Mouse (Mus musculus) intestine, embryonic 14.5 days (tissue): ENCODE measurements around the gene Gm4792. TPM values are rescaled to one million over a fixed set of nuclear protein-coding genes. Genes with fewer than 3 reads are reported as not detected.

Source experiments
- ATAC-seq: fragments of 200-750 bp; cut with Nextera tagmentation; replicated peaks from 2 replicates; pipeline ENCODE4 v1.8.0; 2017; ENCODE audit warnings: low read depth, moderate number of reproducible peaks, moderate TSS enrichment, moderate library complexity; ENCODE audit not compliant: low FRiP score, low TSS enrichment
- DNase-seq: peaks from one replicate; pipeline ENCODE4 v3.0.0-alpha.2; 2018; ENCODE audit warnings: low spot score
- H3K27ac ChIP-seq: fragments of 300-500 bp; sonication (generic); 2 replicates; pipeline ENCODE4 v1.5.1; 2014; ENCODE audit warnings: low read depth, mild to moderate bottlenecking, control low read depth
- H3K27me3 ChIP-seq: fragments of 300-500 bp; sonication (generic); replicated peaks from 2 replicates; pipeline ENCODE4 v1.6.1; 2014; ENCODE audit warnings: low read length, control low read depth; ENCODE audit not compliant: control insufficient read depth, insufficient read depth
- H3K36me3 ChIP-seq: fragments of 300-500 bp; sonication (generic); 2 replicates; pipeline ENCODE4 v1.6.1; 2014; ENCODE audit warnings: low read length, control low read depth; ENCODE audit not compliant: control insufficient read depth, insufficient read depth
- H3K4me1 ChIP-seq: fragments of 300-500 bp; sonication (generic); replicated peaks from 2 replicates; pipeline ENCODE4 v1.6.1; 2014; ENCODE audit warnings: low read length, control low read depth, mixed read lengths; ENCODE audit not compliant: control insufficient read depth, insufficient read depth
- H3K4me2 ChIP-seq: fragments of 300-500 bp; sonication (generic); 2 replicates; pipeline ENCODE4 v1.6.1; 2014; ENCODE audit warnings: low read length
- H3K4me3 ChIP-seq: fragments of 300-500 bp; sonication (generic); 2 replicates; pipeline ENCODE4 v1.5.1; 2014; ENCODE audit warnings: low read depth, low read length, control low read depth, mixed read lengths
- H3K9ac ChIP-seq: fragments of 300-500 bp; sonication (generic); 2 replicates; pipeline ENCODE4 v1.6.1; 2014; ENCODE audit warnings: mild to moderate bottlenecking, low read length
- H3K9me3 ChIP-seq: fragments of 300-500 bp; sonication (generic); 2 replicates; pipeline ENCODE4 v1.6.1; 2016; ENCODE audit warnings: low read length, control low read depth; ENCODE audit not compliant: control insufficient read depth
- WGBS: fragments of 180-500 bp; shearing (Covaris S2); extraction: QIAGEN DNeasy Blood & Tissue Kit; methylation state at CpG from one replicate; pipeline ENCODE4 v1.1.7; 2014; 5-methylcytosine and 5-hydroxymethylcytosine counted together
- polyA plus RNA-seq: library from polyadenylated mRNA; unstranded; fragments of >200 nt; fragmentation: Nextera tagmentation; extraction: Ambion mirVana; gene quantifications from 2 replicates; pipeline ENCODE4 v1.2.1, GENCODE M21; 2014

The Gm4792 gene
- polyA plus RNA-seq, 1 experiment from 2014 or later = not detected

GRCm38 (mm10) chr10:94312007-94312715 is 13.7 kb upstream of the Gm4792 start:
- peak overlapping the region; percentile 32 for H3K9ac ChIP-seq
- peak overlapping the region; percentile 94 for H3K4me2 ChIP-seq
- ATAC-seq = peak; percentile 34; the same call in 1 of the 2 replicates
- WGBS = 2% methylated on average over 45 of the region's 45 CpGs
- no peaks in the 10 kb centered on the region for H3K36me3 ChIP-seq
- H3K9me3 ChIP-seq = no peaks in the 10 kb centered on the region
- DNase-seq = peak; percentile 70
- H3K27ac ChIP-seq = no peak overlapping the region
- H3K4me3 ChIP-seq = peak overlapping the region; percentile 42
- H3K27me3 ChIP-seq = peaks cover 27% of the 10 kb centered on the region
- no peaks in the 10 kb centered on the region for H3K4me1 ChIP-seq

- H3K9ac ChIP-seq = peak within 1 kb of the TSS; percentile 32
- WGBS = 1% methylated on average over 18 of the region's 19 CpGs
Observed at GRCm38 (mm10) chr10:94311511-94312006, 13.1 kb upstream of the Gm4792 start, which contains the start of gene Tmcc3. Gene Tmcc3, plus strand, starts transcription at chr10:94311949.

GRCm38 (mm10) chr10:94310499-94311267 is 12.2 kb upstream of the Gm4792 start:
- no peaks in the 10 kb centered on the region for H3K4me1 ChIP-seq
- no peaks in the 10 kb centered on the region for H3K9me3 ChIP-seq
- no peak overlapping the region for H3K4me3 ChIP-seq
- ATAC-seq (0 out of 2 replicates have a peak, but pooled peaks have one; percentile 57), DNase-seq (no peak)
- 61% methylated on average over 6 of the region's 9 CpGs for WGBS
- H3K27ac ChIP-seq = no peak overlapping the region
- H3K27me3 ChIP-seq = peaks cover 27% of the 10 kb centered on the region
- H3K4me2 ChIP-seq = no peak overlapping the region
- no peak overlapping the region for H3K9ac ChIP-seq
- no peaks in the 10 kb centered on the region for H3K36me3 ChIP-seq

More at GRCm38 (mm10) chr10:94311511-94312006, 13.1 kb upstream of the Gm4792 start, which contains the start of gene Tmcc3:
- H3K4me1 ChIP-seq = no peaks in the 10 kb centered on the region
- no peak within 1 kb of the TSS for H3K27ac ChIP-seq
- peaks cover 27% of the 10 kb centered on the region for H3K27me3 ChIP-seq
- DNase-seq = no peak
- ATAC-seq = 0 out of 2 replicates have a peak, but pooled peaks have one; percentile 36
- H3K36me3 ChIP-seq = no peaks in the 10 kb centered on the region
- H3K4me3 ChIP-seq = peak within 1 kb of the TSS; percentile 42
- peak within 1 kb of the TSS; percentile 94 for H3K4me2 ChIP-seq
- no peaks in the 10 kb centered on the region for H3K9me3 ChIP-seq

GRCm38 (mm10) chr10:94305526-94305925 is 7.0 kb upstream of the Gm4792 start:
- Histone ChIP-seq H3K27me3 (no peaks in the 10 kb centered on the region), H3K4me3 (no peak overlapping the region), H3K4me2 (no peak overlapping the region), H3K36me3 (no peaks in the 10 kb centered on the region), H3K9me3 (no peaks in the 10 kb centered on the region), H3K27ac (no peak overlapping the region), H3K9ac (no peak overlapping the region), H3K4me1 (no peaks in the 10 kb centered on the region)
- ATAC-seq (no peak), DNase-seq (peak; percentile 77)
- 53% methylated on average over 5 of the region's 5 CpGs for WGBS

GRCm38 (mm10) chr10:94304064-94304657 is 5.7 kb upstream of the Gm4792 start:
- DNase-seq = no peak
- no peaks in the 10 kb centered on the region for H3K27me3 ChIP-seq
- H3K36me3 ChIP-seq = no peaks in the 10 kb centered on the region
- no peaks in the 10 kb centered on the region for H3K4me1 ChIP-seq
- no peak overlapping the region for H3K4me2 ChIP-seq
- no peaks in the 10 kb centered on the region for H3K9me3 ChIP-seq
- H3K4me3 ChIP-seq = no peak overlapping the region
- no peak overlapping the region for H3K27ac ChIP-seq
- ATAC-seq = no peak
- H3K9ac ChIP-seq = no peak overlapping the region
- WGBS = 85% methylated on average over 9 of the region's 9 CpGs

- Histone ChIP-seq H3K4me3 (no peak overlapping the region), H3K27me3 (no peaks in the 10 kb centered on the region), H3K36me3 (no peaks in the 10 kb centered on the region), H3K27ac (no peak overlapping the region), H3K4me1 (no peaks in the 10 kb centered on the region), H3K9ac (no peak overlapping the region), H3K9me3 (no peaks in the 10 kb centered on the region), H3K4me2 (no peak overlapping the region)
- DNase-seq = no peak
- no peak for ATAC-seq
- 84% methylated on average over 2 of the region's 2 CpGs for WGBS
Observed at GRCm38 (mm10) chr10:94299301-94299700, 798 bp upstream of the Gm4792 start.

GRCm38 (mm10) chr10:94295923-94296605 is 2.4 kb downstream of the Gm4792 start:
- Histone ChIP-seq H3K4me3 (no peak overlapping the region), H3K27me3 (no peaks in the 10 kb centered on the region), H3K4me1 (no peaks in the 10 kb centered on the region), H3K27ac (no peak overlapping the region), H3K9ac (no peak overlapping the region), H3K4me2 (no peak overlapping the region), H3K9me3 (no peaks in the 10 kb centered on the region), H3K36me3 (no peaks in the 10 kb centered on the region)
- DNase-seq = no peak
- ATAC-seq = no peak
- 78% methylated on average over 5 of the region's 5 CpGs for WGBS
